Mouse (Mus musculus) stomach, postnatal 0 days (tissue): ENCODE measurements around the gene Fam131b. TPM values are rescaled to one million over a fixed set of nuclear protein-coding genes. Genes with fewer than 3 reads are reported as not detected.

Source experiments
- ATAC-seq: fragments of 200-750 bp; cut with Nextera tagmentation; 2 replicates; pipeline ENCODE4 v1.8.0; 2017; ENCODE audit not compliant: low FRiP score, low TSS enrichment
- DNase-seq: peaks from one replicate; pipeline ENCODE4 v3.0.0-alpha.2; 2016; ENCODE audit warnings: low spot score
- H3K27ac ChIP-seq: fragments of 300-500 bp; sonication (generic); replicated peaks from 2 replicates; pipeline ENCODE4 v1.5.1; 2014; ENCODE audit warnings: mild to moderate bottlenecking, control low read depth
- H3K27me3 ChIP-seq: fragments of 300-500 bp; sonication (generic); 2 replicates; pipeline ENCODE4 v1.6.1; 2014; ENCODE audit warnings: low read length; ENCODE audit not compliant: control insufficient read depth, insufficient read depth
- H3K36me3 ChIP-seq: fragments of 300-500 bp; sonication (generic); 2 replicates; pipeline ENCODE4 v1.6.1; 2014; ENCODE audit warnings: low read length, mixed read lengths; ENCODE audit not compliant: control insufficient read depth, insufficient read depth
- H3K4me1 ChIP-seq: fragments of 300-500 bp; sonication (generic); replicated peaks from 2 replicates; pipeline ENCODE4 v1.6.1; 2014; ENCODE audit warnings: antibody characterized with exemption; ENCODE audit not compliant: control insufficient read depth, insufficient read depth
- H3K4me2 ChIP-seq: fragments of 300-500 bp; sonication (generic); replicated peaks from 2 replicates; pipeline ENCODE4 v1.6.1; 2014; ENCODE audit warnings: low read depth, mild to moderate bottlenecking, control low read depth, moderate library complexity
- H3K4me3 ChIP-seq: fragments of 300-500 bp; sonication (generic); 2 replicates; pipeline ENCODE4 v1.5.1; 2014; ENCODE audit warnings: low read depth, low read length, control low read depth
- H3K9ac ChIP-seq: fragments of 300-500 bp; sonication (generic); 2 replicates; pipeline ENCODE4 v1.6.1; 2014; ENCODE audit warnings: mild to moderate bottlenecking, low read length, control low read depth, mixed read lengths
- H3K9me3 ChIP-seq: fragments of 300-500 bp; sonication (generic); 2 replicates; pipeline ENCODE4 v1.6.1; 2016; ENCODE audit warnings: low read length; ENCODE audit not compliant: control insufficient read depth
- CTCF ChIP-seq: IDR thresholded peaks from 2 replicates; pipeline ENCODE4 v1.5.1; 2016; ENCODE audit warnings: antibody characterized with exemption, low read depth, mild to moderate bottlenecking, moderate library complexity
- EP300 ChIP-seq: optimal IDR thresholded peaks from 2 replicates; pipeline ENCODE3; 2016; ENCODE audit warnings: antibody characterized with exemption
- WGBS: fragments of 180-500 bp; shearing (Covaris S2); extraction: QIAGEN DNeasy Blood & Tissue Kit; methylation state at CpG from one replicate; pipeline ENCODE4 v1.1.7; 2014; 5-methylcytosine and 5-hydroxymethylcytosine counted together
- polyA plus RNA-seq: library from polyadenylated mRNA; unstranded; fragments of >200 nt; fragmentation: Nextera tagmentation; extraction: Ambion mirVana; gene quantifications from 2 replicates; pipeline ENCODE4 v1.2.1, GENCODE M21; 2015

Fam131b gene
- polyA plus RNA-seq, 1 experiment from 2014 or later: 0.12 TPM

DNA sequence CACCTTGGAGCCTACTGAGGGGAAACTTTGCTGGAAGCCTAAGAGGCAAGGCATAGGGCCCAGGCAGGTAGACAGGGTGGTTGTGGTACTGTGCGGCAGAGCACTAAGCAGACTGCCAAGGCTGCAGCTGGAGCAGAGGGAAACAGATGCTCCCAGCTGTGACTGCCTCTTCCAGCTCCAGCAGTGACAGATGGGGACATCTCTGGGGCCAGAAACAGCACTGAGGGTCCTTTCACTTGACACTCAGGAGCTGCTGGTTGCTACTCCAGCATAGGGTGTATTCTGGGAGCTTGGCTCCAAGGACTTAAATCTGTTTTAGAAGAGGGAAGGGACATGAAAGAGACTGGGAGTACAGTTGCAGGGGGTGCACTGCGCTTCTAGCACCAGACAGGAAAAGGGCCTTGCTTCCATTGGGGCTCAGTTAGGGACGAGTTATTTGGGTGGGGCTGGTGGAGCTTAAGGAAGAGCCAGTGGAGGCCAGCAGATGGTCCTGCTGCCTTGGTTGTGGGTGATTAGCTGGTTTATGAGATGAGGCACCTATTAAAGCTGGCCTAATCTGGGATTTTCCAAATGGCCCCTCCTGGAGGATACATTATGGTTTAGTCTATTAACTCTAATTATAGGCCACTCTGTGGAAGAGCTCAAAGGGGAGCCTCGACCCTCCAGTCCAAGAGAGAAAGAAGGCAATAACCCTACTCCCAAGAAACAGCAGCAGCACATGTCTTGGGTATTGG, 46.4 kb upstream of the Fam131b start:
- no peak for DNase-seq
- no peak overlapping the region for H3K27ac ChIP-seq
- 57% methylated on average over 4 of the region's 4 CpGs for WGBS

DNA sequence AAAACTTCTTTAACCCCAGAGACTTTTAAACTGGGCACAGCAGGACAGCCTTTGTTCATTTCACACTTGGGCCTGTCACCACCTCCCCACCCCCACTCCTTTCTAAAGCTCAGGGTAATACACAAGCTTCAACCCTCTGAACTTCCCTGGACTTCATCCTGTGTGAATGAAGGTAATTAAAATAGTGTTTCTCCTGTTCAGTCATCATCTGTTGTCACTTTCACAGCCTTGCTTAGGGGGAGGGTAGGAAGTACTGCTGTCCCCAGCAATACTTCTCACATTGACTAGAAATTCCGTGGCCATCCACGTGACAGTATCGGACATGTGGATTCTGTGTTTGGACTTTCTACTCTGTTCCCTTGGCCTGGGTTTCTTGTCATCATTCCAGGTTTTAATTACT, 45.4 kb upstream of the Fam131b start:
- ATAC-seq: no peak
- H3K27me3 ChIP-seq: no peaks in the 10 kb centered on the region
- no peak overlapping the region for H3K4me2 ChIP-seq
- no peaks in the 10 kb centered on the region for H3K36me3 ChIP-seq
- H3K27ac ChIP-seq: no peak overlapping the region
- H3K9me3 ChIP-seq: no peaks in the 10 kb centered on the region
- peaks cover 10% of the 10 kb centered on the region; the same call in 1 of the 2 replicates for H3K4me1 ChIP-seq
- no peak for TF ChIP-seq CTCF
- TF ChIP-seq EP300: no peak
- no peak overlapping the region for H3K9ac ChIP-seq
- no peak for DNase-seq
- WGBS: 49% methylated on average over 3 of the region's 3 CpGs
- no peak overlapping the region for H3K4me3 ChIP-seq

More for the DNA sequence above, 46.4 kb upstream of the Fam131b start:
- TF ChIP-seq CTCF (no peak), EP300 (no peak)
- no peak overlapping the region for H3K9ac ChIP-seq
- H3K36me3 ChIP-seq: no peaks in the 10 kb centered on the region
- H3K4me1 ChIP-seq: peaks cover 10% of the 10 kb centered on the region; the same call in 1 of the 2 replicates
- H3K27me3 ChIP-seq: no peaks in the 10 kb centered on the region
- H3K4me3 ChIP-seq: no peak overlapping the region
- H3K9me3 ChIP-seq: no peaks in the 10 kb centered on the region
- ATAC-seq: no peak
- H3K4me2 ChIP-seq: no peak overlapping the region

DNA sequence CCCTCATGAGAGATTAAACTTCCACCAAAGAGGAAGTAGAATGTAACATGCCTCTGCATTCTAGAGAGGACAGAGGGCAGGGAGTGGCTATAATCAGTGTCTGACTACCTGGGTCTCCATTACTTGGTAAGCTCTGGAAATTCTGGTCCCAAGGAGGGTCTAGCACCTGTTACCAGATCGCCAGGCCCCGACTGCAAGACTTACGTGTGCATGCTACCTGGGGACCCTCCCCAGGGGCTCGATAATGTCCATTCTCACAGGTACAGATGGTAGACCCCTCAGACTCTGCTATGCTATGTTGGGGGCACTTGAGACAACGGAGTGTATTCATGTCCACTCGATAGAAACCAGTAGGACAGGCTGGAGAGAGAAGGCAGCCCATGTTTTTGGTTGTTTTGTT, 40.8 kb upstream of the Fam131b start:
- no peak overlapping the region for H3K27ac ChIP-seq
- no peak for TF ChIP-seq CTCF
- H3K4me1 ChIP-seq: no peaks in the 10 kb centered on the region
- H3K4me2 ChIP-seq: no peak overlapping the region
- no peaks in the 10 kb centered on the region for H3K9me3 ChIP-seq
- no peak overlapping the region for H3K9ac ChIP-seq
- no peak overlapping the region for H3K4me3 ChIP-seq
- 89% methylated on average over 6 of the region's 6 CpGs for WGBS
- ATAC-seq (no peak), DNase-seq (no peak)
- peaks cover 15% of the 10 kb centered on the region; the same call in 1 of the 2 replicates for H3K36me3 ChIP-seq
- no peaks in the 10 kb centered on the region for H3K27me3 ChIP-seq

DNA sequence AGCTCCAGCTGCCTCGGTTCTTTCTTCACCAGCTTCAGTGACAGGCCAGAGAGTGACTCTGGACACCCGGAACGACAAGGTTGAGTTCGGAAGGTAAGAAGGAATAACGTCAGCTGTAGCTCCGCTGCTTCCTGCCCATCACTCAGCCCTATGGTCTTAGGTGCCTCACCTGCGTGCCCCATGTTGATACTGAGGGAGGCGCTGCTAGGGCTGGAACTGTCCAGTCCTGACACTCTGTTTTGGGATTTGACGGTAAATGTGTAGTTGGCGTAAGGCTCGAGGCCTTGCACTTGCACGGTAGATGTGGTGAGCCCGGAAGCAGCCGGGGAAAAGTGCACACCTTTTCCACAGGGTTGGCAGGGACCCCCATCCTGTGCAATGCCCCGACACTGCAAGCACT, 40.2 kb upstream of the Fam131b start:
- Histone ChIP-seq H3K9me3 (no peaks in the 10 kb centered on the region), H3K4me2 (no peak overlapping the region), H3K9ac (no peak overlapping the region), H3K27me3 (no peaks in the 10 kb centered on the region), H3K27ac (no peak overlapping the region), H3K4me3 (no peak overlapping the region), H3K36me3 (peaks cover 18% of the 10 kb centered on the region; the same call in 1 of the 2 replicates), H3K4me1 (no peaks in the 10 kb centered on the region)
- ATAC-seq (no peak), DNase-seq (no peak)
- WGBS: 88% methylated on average over 15 of the region's 15 CpGs
- TF ChIP-seq EP300 (no peak), CTCF (no peak)

DNA sequence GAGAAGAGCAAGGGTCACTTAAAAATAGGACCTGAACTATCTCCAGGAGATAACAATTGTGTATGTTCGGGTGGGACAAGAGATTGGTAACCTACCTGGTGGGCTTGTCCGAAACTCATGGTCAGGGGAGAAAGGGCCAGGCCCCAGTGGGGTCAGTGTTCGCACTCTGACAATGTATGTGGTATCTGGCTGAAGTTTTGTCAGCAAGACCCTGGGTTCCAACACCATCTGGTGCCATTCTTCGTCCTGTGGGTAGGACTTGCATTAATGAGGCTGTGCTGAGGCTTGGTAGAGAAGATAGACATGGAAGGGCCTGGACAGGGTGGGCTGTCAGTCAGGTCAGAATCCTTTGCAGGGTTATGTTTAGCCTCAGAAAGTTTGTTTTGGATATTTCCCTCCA, 39.6 kb upstream of the Fam131b start:
- Histone ChIP-seq H3K9me3 (no peaks in the 10 kb centered on the region), H3K4me3 (no peak overlapping the region), H3K27ac (no peak overlapping the region), H3K27me3 (no peaks in the 10 kb centered on the region), H3K4me2 (no peak overlapping the region), H3K4me1 (no peaks in the 10 kb centered on the region), H3K36me3 (peaks cover 20% of the 10 kb centered on the region; the same call in 1 of the 2 replicates), H3K9ac (no peak overlapping the region)
- WGBS: 92% methylated on average over 4 of the region's 4 CpGs
- TF ChIP-seq CTCF (no peak), EP300 (no peak)
- ATAC-seq (no peak), DNase-seq (no peak)

DNA sequence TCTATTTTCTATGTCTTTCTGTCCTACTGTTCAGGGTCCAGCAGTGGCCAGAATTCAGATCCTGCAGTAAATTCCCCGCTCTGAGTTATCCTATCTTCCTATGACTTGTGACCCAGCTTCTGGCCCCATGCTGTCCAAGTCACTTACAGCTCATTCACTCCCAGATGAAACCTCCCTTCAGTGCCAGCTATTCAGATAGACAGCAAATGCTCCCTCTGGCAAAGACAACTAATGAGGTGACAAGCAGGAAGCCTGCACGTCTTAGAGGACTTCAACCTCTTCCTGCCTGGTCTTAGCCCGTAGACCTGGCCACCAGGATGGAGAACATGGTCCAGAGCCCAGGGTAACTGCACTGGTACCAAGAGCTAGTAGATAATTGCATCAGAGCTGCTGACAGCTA, 38.5 kb upstream of the Fam131b start:
- Histone ChIP-seq H3K4me3 (no peak overlapping the region), H3K27ac (no peak overlapping the region), H3K9me3 (no peaks in the 10 kb centered on the region), H3K36me3 (peaks cover 24% of the 10 kb centered on the region), H3K4me1 (no peaks in the 10 kb centered on the region), H3K9ac (no peak overlapping the region), H3K27me3 (no peaks in the 10 kb centered on the region), H3K4me2 (no peak overlapping the region)
- 65% methylated on average over 3 of the region's 3 CpGs for WGBS
- no peak for DNase-seq
- no peak for TF ChIP-seq CTCF
- no peak for TF ChIP-seq EP300
- no peak for ATAC-seq
